Mouse (Mus musculus): Measurements from ENCODE around the gene Numb. TPM values are rescaled to one million over a fixed set of nuclear protein-coding genes. Genes with fewer than 3 reads are reported as not detected.
A peak's percentile ranks its signal among the peaks of the same experiment; 100 is the strongest.

Gene Numb
- polyA plus RNA-seq (2014; fragmentation: Nextera tagmentation; extraction: Ambion mirVana), result 29.9 and 33.1 TPM in 2 replicates

DNA sequence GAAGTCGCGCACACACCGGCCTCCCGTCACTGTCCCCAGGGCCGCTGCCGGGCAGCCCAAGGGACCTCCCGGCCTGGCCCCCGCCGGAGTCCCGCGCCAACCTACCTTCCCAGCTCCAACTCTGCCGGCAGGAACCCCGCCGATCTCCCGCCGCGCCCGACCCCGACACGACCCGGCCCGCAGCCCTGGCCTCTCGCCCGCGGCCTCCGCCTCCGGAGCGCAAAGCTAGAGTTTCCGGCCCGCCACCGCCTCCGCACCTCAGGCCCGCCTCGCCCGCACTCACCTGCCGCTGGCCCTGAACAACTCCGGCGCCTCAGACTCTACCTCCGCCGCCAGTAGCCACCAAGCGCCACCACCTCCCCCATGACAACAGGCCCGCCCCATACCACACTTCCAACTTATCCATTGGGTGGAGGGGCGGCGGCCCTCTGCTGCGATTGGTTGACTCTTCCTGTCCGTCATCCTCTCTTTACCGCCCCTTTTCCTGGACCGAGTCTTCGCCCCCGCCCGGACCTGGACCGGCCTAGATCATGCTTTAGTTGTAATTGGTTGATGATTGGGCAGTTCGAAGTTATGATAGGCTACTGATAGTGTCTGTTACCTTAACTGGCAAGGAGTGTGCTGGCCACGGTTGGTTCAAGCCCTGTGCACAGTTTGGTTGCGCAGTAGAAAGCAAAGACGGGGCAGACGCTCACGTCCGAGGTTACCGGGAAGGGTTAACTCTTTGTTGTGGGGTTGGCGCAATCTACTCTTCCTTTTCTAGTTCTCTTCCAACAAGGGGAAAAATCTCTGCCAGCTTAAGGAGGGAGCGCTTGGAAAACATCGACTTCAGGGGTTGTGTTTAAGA, at the start of gene Numb:
Gene Numb (minus strand): TSS at position 400 of the 847 bp plus-strand sequence.
- peak within 1 kb of the TSS; percentile 87 for H3K27ac ChIP-seq (replicated peaks; ENCODE audit: low read depth, low read length)
- ATAC-seq (ENCODE audit: low read depth) (peak; percentile 99), DNase-seq (ENCODE audit: low spot score) (peak; percentile 99)
- peaks cover 11% of the 10 kb centered on the region for H3K4me1 ChIP-seq (ENCODE audit: control insufficient read depth, insufficient read depth, low read length)
- peak within 1 kb of the TSS; percentile 77 for H3K9ac ChIP-seq (ENCODE audit: low read depth, low read length)
- H3K4me3 ChIP-seq (ENCODE audit: low read depth, low read length), result peak within 1 kb of the TSS; percentile 94
- no peaks in the 10 kb centered on the region for H3K9me3 ChIP-seq (ENCODE audit: control insufficient read depth, low read length)
- under 1% methylated on average over 35 of the region's 63 CpGs for WGBS
- H3K27me3 ChIP-seq (replicated peaks; ENCODE audit: control insufficient read depth, insufficient read depth, low read length), result no peaks in the 10 kb centered on the region
- H3K4me2 ChIP-seq (ENCODE audit: low read depth, low read length), result peak within 1 kb of the TSS; percentile 86
- no peaks in the 10 kb centered on the region for H3K36me3 ChIP-seq (ENCODE audit: control insufficient read depth, insufficient read depth, low read length)

DNA sequence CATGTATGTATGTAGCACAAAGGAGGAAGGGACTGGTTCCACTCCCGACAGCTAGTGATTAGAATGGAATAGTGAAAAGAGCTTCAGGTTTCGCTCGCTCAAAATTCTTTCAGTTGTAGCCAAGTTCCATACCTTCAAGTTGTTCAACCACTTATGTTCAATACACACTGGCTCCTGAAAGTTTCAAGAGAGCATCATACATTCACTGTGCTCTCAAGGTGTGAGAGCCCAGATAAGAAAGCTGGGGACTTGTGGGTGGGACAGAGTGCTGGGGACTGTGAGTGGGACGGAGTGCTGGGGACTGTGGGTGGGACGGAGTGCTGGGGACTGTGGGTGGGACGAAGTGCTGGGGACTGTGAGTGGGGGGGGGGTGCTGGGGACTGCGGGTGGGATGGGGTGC, 43.5 kb upstream of the Numb start:
- Histone ChIP-seq H3K9ac (ENCODE audit: low read depth, low read length) (no peak overlapping the region), H3K4me2 (ENCODE audit: low read depth, low read length) (no peak overlapping the region), H3K4me1 (ENCODE audit: control insufficient read depth, insufficient read depth, low read length) (no peaks in the 10 kb centered on the region), H3K27me3 (replicated peaks; ENCODE audit: control insufficient read depth, insufficient read depth, low read length) (no peaks in the 10 kb centered on the region), H3K4me3 (ENCODE audit: low read depth, low read length) (no peak overlapping the region), H3K27ac (replicated peaks; ENCODE audit: low read depth, low read length) (no peak overlapping the region), H3K9me3 (ENCODE audit: control insufficient read depth, low read length) (no peaks in the 10 kb centered on the region), H3K36me3 (ENCODE audit: control insufficient read depth, insufficient read depth, low read length) (no peaks in the 10 kb centered on the region)
- no peak for DNase-seq (ENCODE audit: low spot score)
- no peak for ATAC-seq (ENCODE audit: low read depth)
- WGBS, result 76% methylated on average over 6 of the region's 7 CpGs

DNA sequence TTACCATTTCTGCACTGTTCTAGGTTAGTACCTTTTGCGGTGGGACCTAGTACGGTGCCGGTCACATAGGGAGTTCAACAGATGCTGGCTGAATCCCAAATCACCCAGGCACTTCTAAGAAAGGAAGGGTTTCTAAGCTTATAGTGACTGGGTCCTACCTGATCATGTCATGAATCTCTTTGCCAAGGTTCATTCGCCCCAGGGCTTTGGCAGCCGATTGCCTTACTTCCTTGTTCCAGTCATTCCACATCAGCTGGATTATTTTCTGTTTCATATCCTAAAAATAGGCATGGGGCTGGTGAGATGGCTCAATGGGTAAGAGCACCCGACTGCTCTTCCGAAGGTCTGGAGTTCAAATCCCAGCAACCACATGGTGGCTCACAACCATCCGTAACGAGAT, 36.5 kb upstream of the Numb start:
- no peak for DNase-seq (ENCODE audit: low spot score)

DNA sequence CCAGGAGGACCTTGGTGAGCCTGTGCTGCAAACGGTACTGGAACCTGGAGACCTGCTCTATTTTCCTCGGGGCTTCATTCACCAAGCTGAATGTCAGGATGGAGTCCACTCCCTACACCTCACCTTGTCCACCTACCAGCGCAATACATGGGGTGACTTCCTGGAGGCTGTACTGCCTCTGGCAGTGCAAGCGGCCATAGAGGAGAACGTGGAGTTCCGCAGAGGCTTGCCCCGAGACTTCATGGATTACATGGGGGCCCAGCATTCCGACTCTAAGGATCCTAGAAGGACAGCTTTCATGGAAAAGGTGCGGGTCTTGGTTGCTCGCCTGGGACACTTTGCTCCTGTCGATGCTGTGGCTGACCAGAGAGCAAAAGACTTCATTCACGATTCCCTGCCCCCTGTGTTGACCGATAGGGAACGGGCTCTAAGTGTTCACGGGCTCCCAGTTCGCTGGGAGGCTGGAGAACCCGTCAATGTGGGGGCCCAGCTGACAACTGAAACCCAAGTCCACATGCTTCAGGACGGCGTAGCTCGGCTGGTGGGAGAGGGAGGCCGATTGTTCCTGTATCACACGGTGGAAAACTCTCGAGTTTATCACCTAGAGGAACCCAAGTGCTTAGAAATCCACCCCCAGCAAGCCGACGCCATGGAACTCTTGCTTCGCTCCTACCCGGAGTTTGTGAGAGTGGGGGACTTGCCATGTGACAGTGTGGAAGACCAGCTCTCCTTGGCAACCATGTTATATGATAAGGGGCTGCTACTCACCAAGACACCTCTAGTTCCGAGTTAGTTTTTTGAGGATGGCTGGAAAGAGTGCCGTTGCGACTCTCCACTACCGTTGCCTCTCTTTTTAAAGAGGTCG, 30.2 kb upstream of the Numb start:
- H3K27ac ChIP-seq (replicated peaks; ENCODE audit: low read depth, low read length), result peak overlapping the region; percentile 80; the same call in 1 of the 2 replicates
- WGBS, result 62% methylated on average over 32 of the region's 32 CpGs

More for the DNA sequence above, 36.5 kb upstream of the Numb start:
- Histone ChIP-seq H3K36me3 (ENCODE audit: control insufficient read depth, insufficient read depth, low read length) (peaks cover 9% of the 10 kb centered on the region), H3K27ac (replicated peaks; ENCODE audit: low read depth, low read length) (no peak overlapping the region), H3K4me2 (ENCODE audit: low read depth, low read length) (no peak overlapping the region), H3K4me3 (ENCODE audit: low read depth, low read length) (no peak overlapping the region), H3K27me3 (replicated peaks; ENCODE audit: control insufficient read depth, insufficient read depth, low read length) (no peaks in the 10 kb centered on the region), H3K9ac (ENCODE audit: low read depth, low read length) (no peak overlapping the region), H3K4me1 (ENCODE audit: control insufficient read depth, insufficient read depth, low read length) (no peaks in the 10 kb centered on the region; the same call in 1 of the 2 replicates), H3K9me3 (ENCODE audit: control insufficient read depth, low read length) (no peaks in the 10 kb centered on the region)
- ATAC-seq (ENCODE audit: low read depth), result no peak
- 87% methylated on average over 9 of the region's 9 CpGs for WGBS

DNA sequence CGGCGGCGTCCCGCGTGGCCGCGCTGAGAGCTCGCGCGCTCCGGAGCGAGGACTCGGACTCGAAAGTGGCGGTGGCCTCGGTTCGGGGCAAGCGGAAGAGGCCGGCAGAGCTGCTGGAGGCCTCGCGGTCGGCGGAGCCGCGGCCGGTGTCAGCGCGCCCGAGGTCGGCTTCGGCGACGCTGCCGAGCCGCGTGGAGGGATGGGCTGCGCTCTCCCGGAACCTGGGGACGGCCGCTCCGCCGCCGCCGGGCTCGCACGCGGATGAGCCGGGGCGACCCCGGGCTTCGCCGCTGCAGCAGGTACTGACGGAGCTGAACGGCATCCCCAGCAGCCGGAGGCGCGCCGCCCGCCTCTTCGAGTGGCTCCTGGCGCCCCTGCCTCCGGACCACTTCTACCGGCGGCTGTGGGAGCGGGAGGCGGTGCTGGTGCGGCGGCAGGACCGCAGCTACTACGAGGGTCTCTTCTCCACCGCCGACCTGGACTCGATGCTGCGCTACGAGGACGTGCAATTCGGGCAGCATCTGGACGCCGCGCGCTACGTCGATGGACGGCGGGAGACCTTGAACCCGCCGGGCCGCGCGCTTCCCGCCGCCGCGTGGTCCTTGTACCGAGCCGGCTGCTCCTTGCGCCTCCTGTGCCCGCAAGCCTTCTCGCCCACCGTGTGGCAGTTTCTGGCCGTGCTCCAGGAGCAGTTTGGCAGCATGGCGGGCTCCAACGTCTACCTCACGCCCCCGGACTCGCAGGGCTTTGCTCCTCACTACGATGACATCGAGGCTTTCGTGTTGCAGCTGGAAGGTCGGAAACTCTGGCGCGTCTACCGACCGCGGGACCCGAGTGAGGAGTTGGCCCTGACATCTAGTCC, 29.3 kb upstream of the Numb start:
- H3K36me3 ChIP-seq (ENCODE audit: control insufficient read depth, insufficient read depth, low read length), result peaks cover 21% of the 10 kb centered on the region
- ATAC-seq (ENCODE audit: low read depth), result peak; percentile 63
- H3K27ac ChIP-seq (replicated peaks; ENCODE audit: low read depth, low read length), result peak overlapping the region; percentile 80

More for the DNA sequence above, 30.2 kb upstream of the Numb start:
- no peaks in the 10 kb centered on the region for H3K9me3 ChIP-seq (ENCODE audit: control insufficient read depth, low read length)
- H3K4me3 ChIP-seq (ENCODE audit: low read depth, low read length), result peak overlapping the region; percentile 78
- no peaks in the 10 kb centered on the region for H3K27me3 ChIP-seq (replicated peaks; ENCODE audit: control insufficient read depth, insufficient read depth, low read length)
- DNase-seq (ENCODE audit: low spot score) (no peak), ATAC-seq (ENCODE audit: low read depth) (no peak)
- H3K4me2 ChIP-seq (ENCODE audit: low read depth, low read length), result peak overlapping the region; percentile 94
- H3K36me3 ChIP-seq (ENCODE audit: control insufficient read depth, insufficient read depth, low read length), result peaks cover 24% of the 10 kb centered on the region
- peaks cover 13% of the 10 kb centered on the region for H3K4me1 ChIP-seq (ENCODE audit: control insufficient read depth, insufficient read depth, low read length)
- H3K9ac ChIP-seq (ENCODE audit: low read depth, low read length), result peak overlapping the region; percentile 82

DNA sequence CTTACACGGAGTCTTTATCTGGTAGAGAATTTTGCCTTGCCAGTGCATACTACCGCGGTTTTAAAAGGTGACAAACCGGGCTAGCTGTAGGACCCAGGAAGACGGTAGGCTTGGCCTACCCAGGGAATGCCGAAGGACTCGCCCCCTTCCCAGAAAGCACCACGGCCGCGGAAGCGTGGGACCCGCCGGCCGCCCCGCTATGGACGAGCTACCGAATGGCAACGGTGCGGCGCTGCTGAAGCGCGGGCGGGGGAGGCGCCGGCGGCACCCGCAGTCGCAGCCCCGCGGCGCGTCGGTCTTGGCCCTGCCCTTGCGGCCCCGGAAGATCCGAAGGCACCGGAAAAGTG, 28.7 kb upstream of the Numb start, which contains the start of gene Riox1:
Gene Riox1 (plus strand): TSS at position 116 of the 347 bp plus-strand sequence.
- peak; percentile 96 for ATAC-seq (ENCODE audit: low read depth)
- H3K9me3 ChIP-seq (ENCODE audit: control insufficient read depth, low read length), result peaks cover 3% of the 10 kb centered on the region; the same call in 1 of the 2 replicates
- H3K9ac ChIP-seq (ENCODE audit: low read depth, low read length), result peak within 1 kb of the TSS; percentile 82
- peak within 1 kb of the TSS; percentile 94 for H3K4me2 ChIP-seq (ENCODE audit: low read depth, low read length)
- DNase-seq (ENCODE audit: low spot score), result peak; percentile 95
- H3K4me3 ChIP-seq (ENCODE audit: low read depth, low read length), result peak within 1 kb of the TSS; percentile 78
- H3K27ac ChIP-seq (replicated peaks; ENCODE audit: low read depth, low read length), result peak within 1 kb of the TSS; percentile 80
- H3K4me1 ChIP-seq (ENCODE audit: control insufficient read depth, insufficient read depth, low read length), result peaks cover 13% of the 10 kb centered on the region
- H3K27me3 ChIP-seq (replicated peaks; ENCODE audit: control insufficient read depth, insufficient read depth, low read length), result no peaks in the 10 kb centered on the region
- peaks cover 21% of the 10 kb centered on the region for H3K36me3 ChIP-seq (ENCODE audit: control insufficient read depth, insufficient read depth, low read length)
- under 1% methylated on average over 28 of the region's 37 CpGs for WGBS

More for the DNA sequence above, 29.3 kb upstream of the Numb start:
- DNase-seq (ENCODE audit: low spot score), result no peak
- Histone ChIP-seq H3K4me2 (ENCODE audit: low read depth, low read length) (peak overlapping the region; percentile 94), H3K9me3 (ENCODE audit: control insufficient read depth, low read length) (peaks cover 3% of the 10 kb centered on the region; the same call in 1 of the 2 replicates), H3K4me3 (ENCODE audit: low read depth, low read length) (peak overlapping the region; percentile 78), H3K4me1 (ENCODE audit: control insufficient read depth, insufficient read depth, low read length) (peaks cover 13% of the 10 kb centered on the region), H3K27me3 (replicated peaks; ENCODE audit: control insufficient read depth, insufficient read depth, low read length) (no peaks in the 10 kb centered on the region), H3K9ac (ENCODE audit: low read depth, low read length) (peak overlapping the region; percentile 82)
- WGBS, result 1% methylated on average over 26 of the region's 116 CpGs

DNA sequence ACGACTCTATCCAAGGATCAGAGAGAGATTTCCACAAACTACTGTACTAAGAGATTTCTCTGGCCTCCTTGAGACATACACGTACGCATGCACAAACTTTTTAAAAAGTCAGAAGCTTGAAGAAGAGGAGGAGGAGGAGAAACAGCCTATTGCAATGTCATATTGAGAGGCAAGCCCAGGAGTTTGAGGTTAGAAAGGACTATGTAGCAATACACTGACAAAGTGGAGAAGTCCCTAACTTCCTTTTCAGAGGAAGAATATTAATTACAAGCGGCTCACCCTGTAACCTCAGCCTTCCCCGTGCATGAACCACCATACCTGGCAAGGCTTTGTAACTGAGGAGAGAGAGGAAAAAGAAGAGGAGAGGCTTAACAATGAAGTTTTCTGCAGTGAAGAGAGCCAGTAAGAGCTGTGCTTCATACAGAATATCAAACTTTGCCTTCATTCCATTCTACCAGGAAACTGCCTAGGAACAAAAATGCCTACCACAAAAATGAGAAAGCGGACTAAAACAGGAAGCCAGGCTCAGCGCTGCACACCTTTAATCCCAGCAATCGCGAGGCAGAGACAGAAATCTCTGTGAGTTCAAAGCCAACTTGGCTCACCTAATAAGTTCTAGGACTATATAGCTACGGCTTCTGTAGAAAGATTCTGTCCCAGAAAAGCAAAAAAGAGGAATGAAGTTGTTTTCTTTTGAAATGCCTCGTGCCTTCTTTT, 28.2 kb upstream of the Numb start:
- peaks cover 3% of the 10 kb centered on the region; the same call in 1 of the 2 replicates for H3K9me3 ChIP-seq (ENCODE audit: control insufficient read depth, low read length)
- WGBS, result 26% methylated on average over 11 of the region's 11 CpGs
- no peak for ATAC-seq (ENCODE audit: low read depth)
- peak overlapping the region; percentile 44 for H3K27ac ChIP-seq (replicated peaks; ENCODE audit: low read depth, low read length)
- H3K4me1 ChIP-seq (ENCODE audit: control insufficient read depth, insufficient read depth, low read length), result peaks cover 13% of the 10 kb centered on the region
- no peaks in the 10 kb centered on the region for H3K27me3 ChIP-seq (replicated peaks; ENCODE audit: control insufficient read depth, insufficient read depth, low read length)
- DNase-seq (ENCODE audit: low spot score), result no peak
- H3K36me3 ChIP-seq (ENCODE audit: control insufficient read depth, insufficient read depth, low read length), result peaks cover 21% of the 10 kb centered on the region
- peak overlapping the region; percentile 94 for H3K4me2 ChIP-seq (ENCODE audit: low read depth, low read length)
- peak overlapping the region; percentile 78 for H3K4me3 ChIP-seq (ENCODE audit: low read depth, low read length)
- H3K9ac ChIP-seq (ENCODE audit: low read depth, low read length), result peak overlapping the region; percentile 82
